Mouse (Mus musculus): ENCODE results near the gene Miga2.

The Miga2 gene

DNA sequence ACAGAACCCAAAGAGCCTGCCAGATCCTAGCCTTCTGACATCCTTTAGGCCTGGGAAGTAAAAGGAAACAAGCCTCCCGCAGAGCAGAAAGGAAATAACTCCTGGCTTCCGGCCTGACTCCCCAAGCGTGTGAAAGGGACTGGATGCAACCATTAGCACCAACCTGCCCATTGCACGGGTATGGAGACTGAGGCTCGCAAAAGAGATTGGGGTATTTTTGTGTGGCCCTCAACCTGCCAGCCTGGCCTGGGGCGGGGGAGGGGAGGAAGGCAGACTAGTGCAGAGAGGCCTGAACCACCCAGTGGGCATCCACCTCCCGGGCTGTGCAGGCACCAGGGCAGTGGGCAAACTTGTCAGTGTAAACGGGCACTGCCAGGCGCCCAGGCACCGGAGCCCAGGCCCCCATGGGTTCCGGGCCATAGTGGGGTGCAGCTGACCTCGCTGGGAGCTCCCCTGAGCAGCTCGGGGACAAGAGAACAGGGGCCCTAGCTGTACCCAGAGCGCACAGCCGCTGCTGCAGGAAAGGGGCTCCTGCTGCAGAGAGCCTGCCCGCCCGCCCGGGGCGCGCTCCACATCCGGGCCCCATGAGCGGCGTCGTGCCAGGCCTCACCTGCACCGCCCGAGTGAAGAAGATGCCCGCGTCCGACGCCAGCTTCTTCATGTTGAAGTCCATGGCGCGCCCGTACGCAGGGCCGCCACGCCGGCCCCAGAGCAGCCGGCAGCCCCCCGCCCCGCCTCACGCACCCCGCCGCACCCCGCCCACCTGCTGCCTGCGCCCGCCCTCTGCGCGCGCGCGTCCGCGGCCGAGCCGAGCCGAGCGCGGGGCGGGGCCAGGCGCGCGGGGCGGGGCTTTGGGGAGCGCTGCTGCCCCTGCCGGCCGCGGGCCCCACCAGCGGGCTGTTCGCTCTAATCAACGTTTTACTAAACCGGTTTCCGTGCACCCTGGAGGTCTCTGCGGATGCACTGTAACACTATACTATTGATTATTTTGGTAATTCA is 5.2 kb upstream of the Miga2 start, which contains the start of gene Sh3glb2:
Sh3glb2 (minus strand) TSS at position 805 of the 999 bp plus-strand sequence.
- peak; percentile 74 for DNase-seq (ENCODE audit: low spot score)

DNA sequence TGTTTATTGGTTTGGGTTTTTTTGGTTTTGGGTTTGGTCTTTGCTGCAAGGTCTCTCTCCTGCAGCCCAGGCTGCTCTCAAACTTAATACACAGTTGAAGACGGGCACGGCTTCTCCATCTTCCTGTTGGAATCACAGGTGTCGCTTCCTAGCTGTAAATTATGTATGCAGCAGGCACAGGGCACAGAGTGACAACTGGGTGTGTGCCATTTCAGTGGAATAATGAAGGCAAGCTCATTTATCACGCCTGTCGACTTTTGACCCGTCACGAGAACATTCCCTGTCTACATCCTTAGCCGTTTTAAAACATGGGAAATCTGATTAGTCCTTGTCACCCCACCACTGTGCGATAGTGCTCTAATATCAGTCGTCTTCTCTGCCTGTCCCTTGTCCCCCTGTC is 3.4 kb upstream of the Miga2 start:
- no peak for DNase-seq (ENCODE audit: low spot score)

GRCm38 (mm10) chr2:30362865-30363264 is 1.2 kb upstream of the Miga2 start:
- DNase-seq (ENCODE audit: low spot score) = no peak

DNA sequence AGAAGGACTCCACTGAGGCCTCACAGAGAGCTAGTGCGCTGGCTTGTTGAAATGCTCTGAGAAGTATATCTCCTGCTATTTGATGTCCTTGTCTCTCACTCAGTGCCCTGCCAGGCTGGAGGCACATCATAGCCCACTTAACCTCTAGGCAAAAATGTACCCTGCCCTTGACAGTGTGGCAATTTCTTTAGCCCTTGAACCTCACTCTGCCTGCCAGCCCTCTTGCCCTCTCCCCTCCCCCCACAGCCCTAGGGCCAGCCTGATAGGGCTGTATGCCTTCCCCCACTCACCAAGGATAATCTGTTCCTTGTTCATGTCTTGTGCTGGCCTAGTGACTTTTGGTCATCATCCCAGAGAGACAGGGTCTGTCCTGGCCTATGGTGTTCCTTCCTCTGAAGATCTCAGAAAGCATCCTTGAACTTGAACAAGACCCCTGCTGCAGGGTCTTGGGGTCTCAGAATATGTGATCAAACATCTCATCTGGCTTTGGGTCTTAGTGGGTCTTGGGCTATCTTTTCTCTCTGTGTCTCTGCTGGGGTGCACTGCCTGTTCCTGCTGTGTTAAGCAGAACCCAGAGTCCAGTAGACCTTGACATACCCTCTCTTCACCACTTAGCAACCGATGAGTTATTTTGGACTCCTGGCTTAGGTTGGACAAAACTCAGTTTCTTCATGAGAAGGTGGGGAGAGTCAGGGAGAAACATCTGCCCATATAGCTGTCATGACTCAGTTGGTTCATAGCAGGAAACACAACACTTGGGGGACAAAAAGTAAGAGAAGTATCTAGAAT is 1.4 kb downstream of the Miga2 start:
- no peak for DNase-seq (ENCODE audit: low spot score)

DNA sequence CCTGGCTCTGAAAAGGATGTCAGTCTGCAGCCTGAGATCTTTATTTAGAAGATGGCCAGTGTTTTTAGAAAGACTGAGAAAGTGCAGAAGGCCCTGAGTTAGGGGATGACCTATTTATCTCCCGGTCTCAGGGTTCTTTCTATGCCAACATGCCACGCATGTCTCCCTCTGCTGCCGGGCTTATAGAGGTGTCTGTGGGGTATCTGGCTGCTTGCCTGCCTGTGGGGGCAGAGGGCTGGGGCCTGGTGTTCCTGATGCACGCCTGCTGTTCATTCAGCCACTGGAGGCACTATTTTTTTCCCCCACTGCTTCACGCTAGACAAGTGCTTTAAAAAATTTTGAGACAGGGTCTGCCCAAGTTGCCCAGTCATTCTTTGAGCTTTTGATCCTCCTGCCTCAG is 2.2 kb downstream of the Miga2 start:
- no peak for DNase-seq (ENCODE audit: low spot score)

DNA sequence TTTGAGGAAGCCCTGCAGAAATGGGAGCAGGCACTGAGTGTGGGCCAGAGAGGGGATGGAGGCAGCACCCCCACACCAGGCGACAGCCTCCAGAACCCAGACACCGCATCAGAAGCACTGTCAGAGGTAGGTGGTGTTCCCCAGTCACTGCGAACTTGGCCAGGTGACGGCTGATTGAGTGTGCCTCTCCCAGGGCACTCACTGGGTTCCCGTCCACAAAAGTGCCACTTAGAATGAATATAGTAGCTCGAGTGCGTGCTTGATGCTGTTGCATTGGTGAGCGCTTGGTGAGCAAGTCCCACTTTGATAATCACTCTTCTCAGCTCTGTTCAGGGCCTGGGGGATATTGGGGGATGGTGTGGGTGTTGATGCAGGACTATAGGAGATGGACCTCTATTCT is 7.5 kb downstream of the Miga2 start:
- no peak for DNase-seq (ENCODE audit: low spot score)

DNA sequence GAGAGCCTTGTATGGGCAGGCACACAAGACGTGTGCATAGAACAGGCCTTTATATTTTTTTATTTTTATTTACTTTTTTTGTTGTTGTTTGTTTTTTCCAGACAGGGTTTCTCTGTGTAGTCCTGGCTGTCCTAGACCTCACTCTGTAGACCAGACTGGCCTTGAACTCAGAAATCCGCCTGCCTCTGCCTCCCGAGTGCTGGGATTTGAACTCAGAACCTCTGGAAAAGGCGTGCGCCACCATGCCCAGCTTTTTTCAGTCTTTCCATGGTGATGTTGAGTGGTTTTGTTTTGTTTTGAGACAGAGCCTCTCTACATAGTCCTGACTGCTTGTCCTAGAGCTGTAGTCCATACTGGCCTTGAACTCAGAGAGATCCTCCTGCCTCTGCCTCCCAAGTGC is 8.7 kb downstream of the Miga2 start:
- no peak for DNase-seq (ENCODE audit: low spot score)

- DNase-seq (ENCODE audit: low spot score) = no peak
These were observed 11.9 kb downstream of the Miga2 start for GRCm38 (mm10) chr2:30375893-30376292.

GRCm38 (mm10) chr2:30377721-30378120 is 13.7 kb downstream of the Miga2 start:
- DNase-seq (ENCODE audit: low spot score) = no peak

GRCm38 (mm10) chr2:30379307-30379706 is 15.3 kb downstream of the Miga2 start:
- DNase-seq (ENCODE audit: low spot score) = peak; percentile 94

- peak; percentile 64 for DNase-seq (ENCODE audit: low spot score)
These were observed 16.7 kb downstream of the Miga2 start for GRCm38 (mm10) chr2:30380564-30381376.

DNA sequence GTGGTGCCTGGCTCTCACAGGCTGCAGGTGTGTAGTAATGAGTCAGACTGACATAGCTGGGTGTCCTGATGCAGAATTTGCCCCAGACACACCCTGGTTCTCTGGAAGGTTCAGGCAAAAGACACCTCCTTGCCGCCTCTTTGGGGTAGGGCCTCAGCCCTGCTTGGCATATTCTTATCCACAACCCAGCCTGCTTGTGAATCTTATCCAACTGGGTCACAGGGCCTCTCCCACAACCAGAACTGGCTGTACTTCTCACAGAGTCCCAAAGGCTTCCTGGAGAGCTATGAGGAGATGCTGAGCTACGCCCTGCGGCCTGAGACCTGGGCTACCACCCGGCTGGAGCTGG is 17.3 kb downstream of the Miga2 start:
- peak; percentile 92 for DNase-seq (ENCODE audit: low spot score)

DNA sequence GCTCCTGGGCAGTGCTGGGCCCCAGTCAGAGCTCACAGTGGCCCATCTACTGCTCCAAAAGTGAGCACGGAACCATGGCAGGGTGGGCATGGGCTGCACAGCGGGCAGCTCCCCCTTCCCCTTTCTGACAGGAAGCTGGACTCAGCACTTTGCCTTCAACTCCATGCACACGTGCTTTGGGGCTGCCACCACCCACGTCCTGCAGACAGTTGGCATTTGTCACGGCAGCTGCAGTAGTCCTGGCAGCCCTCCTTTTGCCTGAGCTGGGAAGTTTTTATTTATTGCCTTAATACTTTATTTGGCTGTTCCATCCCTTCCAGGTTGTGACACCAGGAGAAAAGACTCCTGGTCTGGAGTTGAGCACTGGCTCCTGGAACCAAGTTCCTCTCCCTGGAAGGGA is 20.8 kb downstream of the Miga2 start:
- DNase-seq (ENCODE audit: low spot score) = no peak

DNA sequence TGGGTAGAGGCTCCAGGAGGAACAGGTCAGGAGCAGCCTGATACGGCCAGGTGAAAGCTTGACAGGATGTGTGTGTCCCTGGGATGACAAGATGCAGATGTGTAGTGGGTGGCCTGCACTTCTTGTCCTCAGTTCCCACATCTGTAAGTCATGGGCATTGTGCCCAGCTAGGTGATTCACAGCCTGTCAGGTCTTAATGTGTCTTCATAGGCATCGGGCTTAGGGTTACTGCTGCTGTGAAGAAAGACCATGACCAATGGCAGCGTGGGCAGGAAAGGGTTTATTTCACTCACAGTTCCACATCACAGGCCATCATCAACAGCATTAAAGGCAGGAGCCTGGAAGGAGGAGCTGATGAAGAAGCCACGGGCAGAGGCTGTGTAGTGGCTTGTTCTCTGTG is 21.6 kb downstream of the Miga2 start:
- DNase-seq (ENCODE audit: low spot score) = no peak

DNA sequence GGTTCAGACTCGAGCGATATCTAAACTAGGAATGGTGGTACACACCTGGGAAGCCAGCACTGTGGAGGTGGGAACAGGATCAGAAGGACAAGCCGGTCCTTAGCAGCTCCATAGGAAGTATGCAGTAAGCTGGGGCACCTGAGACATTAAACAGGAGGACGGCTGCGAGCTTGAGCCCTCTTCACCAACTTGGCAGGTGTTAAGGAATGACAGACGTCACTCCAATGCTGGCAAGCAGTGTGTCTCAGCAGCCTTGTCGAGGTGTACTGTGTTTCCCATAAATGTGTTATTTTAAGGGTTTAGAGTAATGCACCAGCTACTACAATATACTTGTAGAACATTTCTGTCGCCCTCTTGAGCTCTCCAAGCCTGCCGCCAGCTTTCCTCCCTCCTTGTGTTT is 22.9 kb downstream of the Miga2 start:
- DNase-seq (ENCODE audit: low spot score) = no peak

DNA sequence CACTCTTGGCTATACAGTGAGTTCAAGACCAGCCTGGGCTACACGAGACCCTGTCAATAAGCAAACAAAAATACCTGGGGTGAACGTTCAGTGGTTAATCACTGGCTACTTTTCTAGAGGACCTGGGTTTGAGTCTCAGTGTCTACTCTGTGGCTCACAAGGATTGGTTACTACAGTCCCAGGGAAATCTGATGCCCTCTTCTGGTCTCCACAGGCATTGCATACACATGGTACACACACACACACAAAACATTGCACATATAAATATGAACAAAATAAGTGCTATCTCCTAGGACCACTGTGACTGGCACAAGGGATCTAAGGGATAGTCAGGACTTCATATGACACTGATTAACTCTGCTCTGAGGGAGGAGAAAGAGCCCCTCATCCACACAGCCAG is 25.0 kb downstream of the Miga2 start:
- DNase-seq (ENCODE audit: low spot score) = no peak

DNA sequence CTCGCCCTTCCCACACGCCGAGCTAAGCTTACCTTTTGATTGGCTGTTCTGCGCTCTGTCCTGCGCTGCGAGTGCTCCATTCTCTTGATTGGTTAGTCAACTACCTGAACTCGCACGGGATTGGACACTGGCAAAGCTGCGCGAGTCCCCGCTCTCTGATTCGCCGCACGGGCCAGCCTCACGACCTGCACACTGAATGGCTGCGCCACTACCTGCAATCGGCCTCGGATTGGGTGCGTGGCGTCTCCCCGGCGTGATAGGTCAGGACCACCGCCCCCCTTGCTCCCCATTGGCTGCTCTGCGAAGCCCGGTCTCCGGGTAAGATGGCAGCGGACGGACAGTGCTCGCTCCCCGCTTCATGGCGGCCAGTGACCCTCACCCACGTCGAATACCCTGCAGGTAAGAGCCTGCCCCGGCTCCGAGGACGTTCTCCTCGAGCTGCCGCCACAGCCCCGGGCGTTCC is 28.1 kb downstream of the Miga2 start, which contains the start of gene Dolpp1:
Dolpp1 (plus strand) TSS at position 141 of the 463 bp plus-strand sequence.
- peak; percentile 97 for DNase-seq (ENCODE audit: low spot score)

GRCm38 (mm10) chr2:30392577-30393369 is 28.7 kb downstream of the Miga2 start:
- DNase-seq (ENCODE audit: low spot score) = peak; percentile 84

DNA sequence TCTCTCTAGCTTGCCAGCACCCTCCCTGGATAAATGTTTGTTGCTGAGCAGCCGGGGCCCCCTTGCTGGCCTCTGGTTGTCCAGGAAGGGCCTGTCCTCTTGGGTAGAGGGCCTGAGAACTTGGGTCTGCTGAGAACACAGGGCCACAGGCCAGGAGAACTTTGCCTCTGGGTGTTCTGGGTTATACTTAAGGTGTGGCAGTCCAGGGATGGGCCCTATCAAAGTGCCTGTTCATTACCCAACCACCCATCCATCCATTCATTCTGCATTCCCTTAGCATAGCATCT is 29.3 kb downstream of the Miga2 start:
- no peak for DNase-seq (ENCODE audit: low spot score)

GRCm38 (mm10) chr2:30395757-30396156 is 31.7 kb downstream of the Miga2 start:
- no peak for DNase-seq (ENCODE audit: low spot score)

DNA sequence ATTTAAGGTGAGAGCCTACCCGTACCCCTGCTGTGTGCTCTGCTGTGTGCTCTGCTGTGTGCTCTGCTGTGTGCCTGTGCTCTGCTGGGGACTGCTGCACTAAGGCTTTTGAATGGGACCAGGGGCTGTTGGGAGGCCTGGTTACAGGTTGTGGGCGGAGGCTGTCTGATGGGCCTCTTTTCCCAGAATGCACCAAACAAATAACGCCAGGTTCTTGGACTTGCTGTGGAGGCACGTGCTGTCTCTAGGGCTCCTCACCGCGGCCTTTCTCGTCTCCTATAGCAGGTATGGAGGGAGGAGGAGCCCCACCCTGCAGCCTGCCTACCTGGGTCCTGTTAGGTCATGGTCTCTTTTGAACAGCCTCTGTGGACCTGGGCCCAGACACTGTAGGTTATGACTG is 32.2 kb downstream of the Miga2 start:
- DNase-seq (ENCODE audit: low spot score) = no peak

Measured in adipocyte (in vitro differentiated cells).